In genomic region chr15:89064891-89065290, GRCm38 (mm10) we compare ENCODE assay signal across 33 mouse cellular contexts. TPM values are rescaled to one million over a fixed set of nuclear protein-coding genes. Genes with fewer than 3 reads are reported as not detected.
A peak's percentile ranks its signal among the peaks of the same experiment; 100 is the strongest.
DNase-seq lines count a peak whose midpoint lies in the region; ATAC-seq lines count a peak whose summit lies in the region.
"Had no signal": no experiment of that assay in that cellular context is flagged by ENCODE, and none has a peak within 500 bp of the region (broad histone marks: within the 10 kb centered on the region; RNA-seq: fewer than 3 reads in every experiment).

No protein-coding gene starts in this region.

- WGBS in kidney, embryonic 15.5 days, result 89% methylated on average over 5 of the region's 5 CpGs
- WGBS in liver, embryonic 12.5 days (ENCODE audit: insufficient replicate concordance), result 67% methylated on average over 5 of the region's 5 CpGs

- no peak overlapping the region for H3K27ac ChIP-seq in kidney, embryonic 15.5 days
- no peak overlapping the region for H3K27ac ChIP-seq in liver, embryonic 12.5 days
- H3K27ac ChIP-seq: embryonic facial prominence, embryonic 12.5 days; hindbrain, embryonic 12.5 days; hindbrain, postnatal 0 days; intestine, embryonic 15.5 days; kidney, postnatal 0 days; left cerebral cortex, adult 2 months; limb, embryonic 12.5 days; lung, embryonic 15.5 days; midbrain, embryonic 13.5 days; stomach, postnatal 0 days had no signal

- no peak overlapping the region for H3K4me3 ChIP-seq in kidney, embryonic 15.5 days (replicated peaks)
- H3K4me3 ChIP-seq in liver, embryonic 12.5 days, result no peak overlapping the region
- H3K4me3 ChIP-seq: embryonic facial prominence, embryonic 12.5 days; hindbrain, embryonic 12.5 days; intestine, embryonic 15.5 days; left cerebral cortex, adult 2 months; limb, embryonic 12.5 days; lung, embryonic 15.5 days; midbrain, embryonic 13.5 days had no signal

- peak; percentile 2 for DNase-seq in kidney, postnatal 10 days
- peak; percentile 37 for DNase-seq in testis, postnatal 10 days (ENCODE audit: low spot score)
- DNase-seq in testis, postnatal 14 days (ENCODE audit: low spot score), result no peak
- peak; percentile 19 for DNase-seq in cerebellum, adult 8-10 months
- no peak for DNase-seq in layer of hippocampus, postnatal 36 days
- DNase-seq: adrenal gland, postnatal 36 days; embryo, embryonic 11 days; gastrocnemius, postnatal 36 days; heart, adult 18-20 months; heart, postnatal 36 days; kidney, adult 2 months; lung, postnatal 36 days; right cerebral cortex, postnatal 4 days had no signal

- no peaks in the 10 kb centered on the region for H3K36me3 ChIP-seq in kidney, embryonic 15.5 days
- H3K36me3 ChIP-seq in liver, embryonic 12.5 days, result no peaks in the 10 kb centered on the region
- H3K36me3 ChIP-seq: embryonic facial prominence, embryonic 12.5 days; hindbrain, embryonic 12.5 days; intestine, embryonic 15.5 days; limb, embryonic 12.5 days; lung, embryonic 15.5 days had no signal

- no peak for ATAC-seq in kidney, embryonic 15.5 days (replicated peaks; ENCODE audit: low FRiP score)
- ATAC-seq in liver, embryonic 12.5 days, result no peak
- ATAC-seq: CD4-positive, CD25-positive, alpha-beta regulatory T cell, adult 4 months; forebrain, embryonic 14.5 days; hindbrain, postnatal 0 days; intestine, embryonic 15.5 days; midbrain, embryonic 13.5 days had no signal

- no peaks in the 10 kb centered on the region for H3K9me3 ChIP-seq in kidney, embryonic 15.5 days (replicated peaks)
- no peaks in the 10 kb centered on the region for H3K9me3 ChIP-seq in liver, embryonic 12.5 days (replicated peaks)
- H3K9me3 ChIP-seq: embryonic facial prominence, embryonic 12.5 days; hindbrain, embryonic 12.5 days; intestine, embryonic 15.5 days; limb, embryonic 12.5 days; lung, embryonic 15.5 days; midbrain, embryonic 13.5 days had no signal

- no peak overlapping the region for H3K4me2 ChIP-seq in kidney, embryonic 15.5 days
- no peak overlapping the region for H3K4me2 ChIP-seq in liver, embryonic 12.5 days
- H3K4me2 ChIP-seq: embryonic facial prominence, embryonic 12.5 days; heart, embryonic 11.5 days; hindbrain, embryonic 12.5 days; intestine, embryonic 15.5 days; limb, embryonic 12.5 days; lung, embryonic 15.5 days; midbrain, embryonic 13.5 days had no signal

- peaks cover 19% of the 10 kb centered on the region for H3K4me1 ChIP-seq in kidney, embryonic 15.5 days
- H3K4me1 ChIP-seq in liver, embryonic 12.5 days, result 0 out of 2 replicates have a peak, but pooled peaks cover 10% of the 10 kb centered on the region

- no peak overlapping the region for H3K9ac ChIP-seq in kidney, embryonic 15.5 days
- H3K9ac ChIP-seq in liver, embryonic 12.5 days, result no peak overlapping the region
- H3K9ac ChIP-seq: embryonic facial prominence, embryonic 12.5 days; hindbrain, embryonic 12.5 days; intestine, embryonic 15.5 days; limb, embryonic 12.5 days; lung, embryonic 15.5 days; midbrain, embryonic 13.5 days had no signal

- H3K27me3 ChIP-seq in kidney, embryonic 15.5 days, result peaks cover 88% of the 10 kb centered on the region
- H3K27me3 ChIP-seq in liver, embryonic 12.5 days (replicated peaks), result peaks cover 98% of the 10 kb centered on the region

RNA-seq across cellular contexts. Expression of gene Panx2, which starts 5.4 kb away (rescaled TPM):
- polyA plus RNA-seq in kidney, embryonic 15.5 days (2015; fragmentation: Nextera tagmentation; extraction: Ambion mirVana), result 0.05 and 0.12 TPM in 2 replicates
- 0.04 TPM in 1 of 2 replicates, not detected in the other for polyA plus RNA-seq in liver, embryonic 12.5 days (2016; fragmentation: Nextera tagmentation; extraction: Ambion mirVana)
- total RNA-seq in layer of hippocampus, postnatal 36 days (2021), result 100 to 1,000 TPM; 156 to 159 TPM
- total RNA-seq: gastrocnemius, postnatal 36 days; liver, adult 2 months; megakaryocyte, adult 5-6 weeks; monocyte, adult 5-6 weeks had no signal
- polyA plus RNA-seq: CD4-positive, CD25-positive, alpha-beta regulatory T cell, adult 4 months; liver, adult 2 months; liver, embryonic 16.5 days; spleen, adult 2 months had no signal

RNA-seq across cellular contexts. Expression of gene Trabd, which starts 10.0 kb away (rescaled TPM):
- polyA plus RNA-seq in kidney, embryonic 15.5 days (2015; fragmentation: Nextera tagmentation; extraction: Ambion mirVana), result 46.1 and 52.5 TPM in 2 replicates
- 18.4 and 22.9 TPM in 2 replicates for polyA plus RNA-seq in liver, embryonic 12.5 days (2016; fragmentation: Nextera tagmentation; extraction: Ambion mirVana)
- 10 to 100 TPM; 23.0 to 26.9 TPM for total RNA-seq in layer of hippocampus, postnatal 36 days (2021)

RNA-seq across cellular contexts. Expression of gene Selenoo, which starts 24.0 kb away (rescaled TPM):
- 18.0 and 19.9 TPM in 2 replicates for polyA plus RNA-seq in kidney, embryonic 15.5 days (2015; fragmentation: Nextera tagmentation; extraction: Ambion mirVana)
- 11.6 and 12.8 TPM in 2 replicates for polyA plus RNA-seq in liver, embryonic 12.5 days (2016; fragmentation: Nextera tagmentation; extraction: Ambion mirVana)
- total RNA-seq in layer of hippocampus, postnatal 36 days (2021), result 10 to 100 TPM; 20.3 to 21.7 TPM

RNA-seq across cellular contexts. Expression of gene Tubgcp6, which starts 58.0 kb away (rescaled TPM):
- 13.8 and 16.0 TPM in 2 replicates for polyA plus RNA-seq in kidney, embryonic 15.5 days (2015; fragmentation: Nextera tagmentation; extraction: Ambion mirVana)
- 11.8 and 12.7 TPM in 2 replicates for polyA plus RNA-seq in liver, embryonic 12.5 days (2016; fragmentation: Nextera tagmentation; extraction: Ambion mirVana)
- 10 to 100 TPM; 28.4 to 35.3 TPM for total RNA-seq in layer of hippocampus, postnatal 36 days (2021)

Comparison
In these comparisons a context has a peak if more than half of its experiments do, and no peak if none do; other contexts are left out.
1. DNase-seq: peak in kidney, postnatal 10 days (single experiment), testis, postnatal 10 days (single experiment) and cerebellum, adult 8-10 months (single experiment); none in testis, postnatal 14 days (single experiment) and layer of hippocampus, postnatal 36 days (0 of 2).